Mouse (Mus musculus) ES-Bruce4 (cell line): ENCODE measurements around the gene Shb.

Source experiments
- CTCF ChIP-seq: IDR thresholded peaks from one replicate; pipeline ENCODE4 v1.8.1; 2011; ENCODE audit warnings: low read depth, low read length
- EP300 ChIP-seq: IDR thresholded peaks from 2 replicates; pipeline ENCODE4 v1.6.1; 2011; ENCODE audit warnings: low read depth, low read length; ENCODE audit not compliant: insufficient read depth
- POLR2A ChIP-seq: IDR thresholded peaks from one replicate; pipeline ENCODE4 v1.8.1; 2011; ENCODE audit warnings: low read length; ENCODE audit not compliant: insufficient read depth

DNA sequence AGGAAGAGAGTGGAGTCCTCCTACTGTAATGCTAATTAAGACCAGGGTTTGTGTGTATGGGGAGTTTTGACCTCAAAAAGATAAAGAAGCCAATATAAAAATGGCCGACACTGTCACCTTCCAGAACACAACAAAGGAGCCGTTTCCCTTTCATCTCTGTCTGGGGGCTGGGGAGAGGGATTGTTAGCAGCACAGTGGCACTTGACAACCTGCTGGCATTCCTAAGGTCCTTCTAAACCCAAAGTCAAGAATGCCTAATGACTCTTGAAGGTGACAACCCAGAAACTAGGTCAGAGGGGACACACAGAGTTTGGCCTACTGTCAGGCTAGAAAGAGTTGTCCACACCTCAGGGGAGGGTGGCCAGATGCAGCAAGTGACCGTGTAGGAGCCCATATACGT is 20.3 kb upstream of the Shb start:
- no peak for TF ChIP-seq CTCF
- TF ChIP-seq POLR2A = no peak
- TF ChIP-seq EP300 = no peak
